Mouse (Mus musculus) ES-E14 (cell line): Measurements from ENCODE around the gene Lama4. TPM values are rescaled to one million over a fixed set of nuclear protein-coding genes. Genes with fewer than 3 reads are reported as not detected.

ENCODE experiments used
- DNase-seq: peaks from one replicate; pipeline ENCODE4 v3.0.0-alpha.2; 2013; ENCODE audit warnings: low read depth, low spot score
- H3K27ac ChIP-seq: 2 replicates; pipeline ENCODE4 v1.5.1; 2012; ENCODE audit warnings: low read depth, mild to moderate bottlenecking, low read length, moderate library complexity, mixed read lengths; ENCODE audit not compliant: poor library complexity, insufficient read depth, severe bottlenecking
- H3K36me3 ChIP-seq: 2 replicates; pipeline ENCODE4 v1.6.1; 2012; ENCODE audit warnings: mild to moderate bottlenecking, low read length, moderate library complexity, mixed read lengths; ENCODE audit not compliant: control insufficient read depth, poor library complexity, insufficient read depth, severe bottlenecking
- H3K4me1 ChIP-seq, 2 experiments: fragments of 150-350 bp in 1 of 2; sonication (generic) in 1 of 2; 2 replicates each; pipeline ENCODE4 v1.6.1; 2012; ENCODE audit warnings: low read length in 2 of 2, mild to moderate bottlenecking in 1 of 2, mixed read lengths in 1 of 2; ENCODE audit not compliant: control insufficient read depth in 2 of 2, insufficient read depth in 2 of 2, poor library complexity in 1 of 2
- H3K4me3 ChIP-seq, 2 experiments: fragments of 150-350 bp in 1 of 2; sonication (generic) in 1 of 2; 2 replicates each; pipeline ENCODE4 v1.5.1; 2012; ENCODE audit warnings: low read length in 2 of 2, low read depth in 1 of 2, mild to moderate bottlenecking in 1 of 2, mixed read lengths in 1 of 2; ENCODE audit not compliant: insufficient read depth in 1 of 2, poor library complexity in 1 of 2, severe bottlenecking in 1 of 2
- H3K9ac ChIP-seq: 2 replicates; pipeline ENCODE4 v1.6.1; 2012; ENCODE audit warnings: low read depth, mild to moderate bottlenecking, low read length, mixed read lengths; ENCODE audit not compliant: poor library complexity, insufficient read depth, severe bottlenecking
- H3K9me3 ChIP-seq: fragments of 150-350 bp; sonication (generic); 2 replicates; pipeline ENCODE4 v1.6.1; 2012; ENCODE audit warnings: low read depth, mild to moderate bottlenecking, low read length; ENCODE audit not compliant: control insufficient read depth, insufficient read depth
- CHD2 ChIP-seq: IDR thresholded peaks from 2 replicates; pipeline ENCODE4 v1.6.1; 2014; ENCODE audit warnings: mild to moderate bottlenecking, low read depth, low read length, inconsistent platforms
- HCFC1 ChIP-seq: IDR thresholded peaks from 2 replicates; pipeline ENCODE4 v1.6.1; 2012; ENCODE audit warnings: low read length, inconsistent platforms, borderline replicate concordance; ENCODE audit not compliant: insufficient read depth
- MAFK ChIP-seq: IDR thresholded peaks from 2 replicates; pipeline ENCODE4 v1.6.1; 2014; ENCODE audit warnings: mild to moderate bottlenecking, low read depth, low read length, inconsistent platforms; ENCODE audit not compliant: insufficient read depth
- ZC3H11A ChIP-seq: IDR thresholded peaks from 2 replicates; pipeline ENCODE4 v1.6.1; 2012; ENCODE audit warnings: low read depth, mild to moderate bottlenecking, inconsistent platforms, low read length, borderline replicate concordance
- ZNF384 ChIP-seq: IDR thresholded peaks from 2 replicates; pipeline ENCODE4 v1.6.1; 2012; ENCODE audit warnings: low read depth, low read length, inconsistent platforms
- in situ Hi-C, 2 experiments: fragments of 600-800 bp; cut with MboI; formaldehyde crosslinking; loops; one replicate each; pipeline ENCODE4 v1.15.1; 2025; ENCODE audit warnings: low sequenced_read_pairs in 2 of 2, inconsistent platforms in 1 of 2; ENCODE audit not compliant: unreplicated experiment in 2 of 2
- total RNA-seq: library from RNA; depleted of rRNA; stranded (reverse); fragments of 300-350 nt; gene quantifications from 2 replicates; pipeline ENCODE4 v1.2.3, GENCODE M21; 2012

Lama4 gene
- total RNA-seq, 1 experiment = 3.6 TPM

GRCm38 (mm10) chr10:39066962-39067361 lies 101.6 kb downstream of the Lama4 start:
- no peaks in the 10 kb centered on the region for H3K9me3 ChIP-seq
- TF ChIP-seq ZC3H11A (peak; percentile 18; the same call in 1 of the 2 replicates), HCFC1 (no peak)
- in situ Hi-C loops = no loop called here
- no peak overlapping the region for H3K9ac ChIP-seq
- no peaks in the 10 kb centered on the region for H3K36me3 ChIP-seq
- peak; percentile 81 for DNase-seq
- no peak overlapping the region for H3K4me3 ChIP-seq
- H3K27ac ChIP-seq = no peak overlapping the region
- no peaks in the 10 kb centered on the region for H3K4me1 ChIP-seq

- TF ChIP-seq ZC3H11A (no peak), CHD2 (no peak), MAFK (no peak), HCFC1 (no peak), ZNF384 (no peak)
- H3K9me3 ChIP-seq = no peaks in the 10 kb centered on the region
- DNase-seq = no peak
- H3K4me1 ChIP-seq = no peaks in the 10 kb centered on the region
- no peak overlapping the region for H3K4me3 ChIP-seq
- in situ Hi-C loops = no loop called here
- no peak overlapping the region for H3K9ac ChIP-seq
- no peak overlapping the region for H3K27ac ChIP-seq
- H3K36me3 ChIP-seq = no peaks in the 10 kb centered on the region
Observed at GRCm38 (mm10) chr10:39072048-39072447, 106.7 kb downstream of the Lama4 start.

- H3K36me3 ChIP-seq = no peaks in the 10 kb centered on the region
- DNase-seq = peak; percentile 54
- no peak overlapping the region for H3K9ac ChIP-seq
- no peaks in the 10 kb centered on the region for H3K4me1 ChIP-seq
- H3K9me3 ChIP-seq = no peaks in the 10 kb centered on the region
- no peak overlapping the region for H3K4me3 ChIP-seq
- in situ Hi-C loops = no loop called here
- TF ChIP-seq MAFK (no peak), ZNF384 (no peak), HCFC1 (0 out of 2 replicates have a peak, but pooled peaks have one; percentile 13), CHD2 (no peak), ZC3H11A (0 out of 2 replicates have a peak, but pooled peaks have one; percentile 9)
- H3K27ac ChIP-seq = no peak overlapping the region
Observed at GRCm38 (mm10) chr10:39096981-39097380, 131.7 kb downstream of the Lama4 start.

GRCm38 (mm10) chr10:39098746-39099145 lies 133.4 kb downstream of the Lama4 start:
- H3K4me1 ChIP-seq = no peaks in the 10 kb centered on the region
- in situ Hi-C loops = no loop called here
- no peaks in the 10 kb centered on the region for H3K9me3 ChIP-seq
- DNase-seq = no peak
- H3K9ac ChIP-seq = no peak overlapping the region
- no peak overlapping the region for H3K4me3 ChIP-seq
- no peaks in the 10 kb centered on the region for H3K36me3 ChIP-seq
- no peak overlapping the region for H3K27ac ChIP-seq
- TF ChIP-seq ZC3H11A (no peak), HCFC1 (no peak)

GRCm38 (mm10) chr10:39104803-39105449 lies 139.6 kb downstream of the Lama4 start:
- in situ Hi-C loops = no loop called here
- Histone ChIP-seq H3K4me3 (no peak overlapping the region), H3K9me3 (no peaks in the 10 kb centered on the region), H3K4me1 (peaks cover 0 to 17% of the 10 kb centered on the region in 2 experiments; a peak in 3 of 4 replicates), H3K36me3 (no peaks in the 10 kb centered on the region), H3K27ac (no peak overlapping the region), H3K9ac (no peak overlapping the region)
- no peak for DNase-seq
- no peak for TF ChIP-seq HCFC1
- no peak for TF ChIP-seq CHD2
- no peak for TF ChIP-seq ZNF384
- no peak for TF ChIP-seq MAFK
